Mouse (Mus musculus) adrenal gland, adult 2 months (tissue): ENCODE results near the gene Dpp8. TPM values are rescaled to one million over a fixed set of nuclear protein-coding genes. Genes with fewer than 3 reads are reported as not detected.
A peak's percentile ranks its signal among the peaks of the same experiment; 100 is the strongest.
"Not testable (repeated sequence)": the region's sequence is repeated elsewhere in the genome, so short reads cannot be mapped to it uniquely, and the experiment has no call there.

ENCODE experiments used
- DNase-seq: peaks from one replicate; pipeline ENCODE4 v3.0.0; 2021
- polyA plus RNA-seq: library from polyadenylated mRNA; depleted of rRNA; stranded (reverse); fragments of >200 nt; gene quantifications from 2 replicates; pipeline ENCODE4 v1.2.3, GENCODE M21; 2012
- total RNA-seq, 2 experiments: library from RNA; stranded (reverse); gene quantifications; 2 replicates each; pipeline ENCODE4 v1.2.3; 2021

Gene Dpp8
- total and polyA plus RNA-seq, 3 experiments, result 39.7 to 89.5 (median 85.8) TPM

DNA sequence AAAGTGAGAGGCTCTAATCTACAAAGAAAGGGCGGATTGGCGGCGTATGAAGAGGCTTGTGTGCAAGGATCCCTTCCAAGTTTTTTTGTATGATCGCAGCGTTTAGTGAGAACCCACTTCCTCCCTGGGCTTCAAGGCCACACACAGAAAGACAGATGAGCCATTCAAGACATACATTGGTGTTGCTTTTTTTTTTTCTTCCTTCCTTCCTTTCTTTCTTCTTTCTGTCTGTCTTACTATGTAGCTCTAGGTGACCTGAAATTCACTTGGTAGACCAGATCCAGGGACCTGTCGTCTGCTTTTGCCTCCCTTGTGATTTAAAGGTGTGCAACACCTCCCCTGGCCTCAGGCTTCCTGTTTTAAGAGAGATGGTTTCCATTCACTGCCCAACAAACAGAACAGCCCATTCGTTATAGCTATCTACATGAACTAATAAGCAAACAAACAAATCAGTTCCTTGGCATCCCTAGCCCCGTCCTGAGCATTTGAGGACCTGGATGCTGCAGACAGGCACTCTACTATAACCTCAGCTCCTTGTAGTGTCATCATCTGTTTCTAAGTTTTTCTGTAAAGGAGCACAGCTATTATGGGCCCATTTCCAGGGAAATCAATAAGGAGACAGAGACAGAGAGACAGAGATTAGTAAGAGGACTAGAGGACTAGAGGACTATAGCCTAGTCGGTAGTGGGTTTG lies 10.2 kb upstream of the Dpp8 start:
- no peak for DNase-seq

DNA sequence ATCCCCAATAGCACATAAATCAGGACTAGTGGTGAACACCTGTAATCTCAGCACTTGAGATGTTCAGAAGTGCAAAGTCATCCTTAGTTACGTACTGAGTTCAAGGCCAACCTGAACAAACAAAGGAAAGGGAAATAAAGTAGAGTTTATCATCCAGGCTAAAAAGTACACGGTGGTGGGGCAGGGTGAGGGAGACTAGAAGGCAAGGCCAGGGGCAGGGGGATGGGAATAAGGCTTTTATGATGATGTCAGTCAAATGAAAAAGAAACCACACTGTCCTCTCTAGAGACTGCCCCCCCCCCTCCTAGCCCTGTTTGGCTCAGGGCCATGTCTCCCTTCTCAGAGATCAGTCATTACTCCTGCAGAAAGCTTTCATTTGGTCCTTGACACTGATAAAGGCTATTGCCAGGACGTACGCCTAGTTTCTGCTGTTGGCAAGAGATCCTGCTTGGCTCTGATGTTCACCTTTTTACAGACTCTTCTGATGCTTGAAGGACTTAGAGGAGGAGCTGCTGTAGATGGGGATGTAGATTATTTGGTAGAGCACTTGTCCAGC lies 9.6 kb upstream of the Dpp8 start:
- DNase-seq, result peak; percentile 79

DNA sequence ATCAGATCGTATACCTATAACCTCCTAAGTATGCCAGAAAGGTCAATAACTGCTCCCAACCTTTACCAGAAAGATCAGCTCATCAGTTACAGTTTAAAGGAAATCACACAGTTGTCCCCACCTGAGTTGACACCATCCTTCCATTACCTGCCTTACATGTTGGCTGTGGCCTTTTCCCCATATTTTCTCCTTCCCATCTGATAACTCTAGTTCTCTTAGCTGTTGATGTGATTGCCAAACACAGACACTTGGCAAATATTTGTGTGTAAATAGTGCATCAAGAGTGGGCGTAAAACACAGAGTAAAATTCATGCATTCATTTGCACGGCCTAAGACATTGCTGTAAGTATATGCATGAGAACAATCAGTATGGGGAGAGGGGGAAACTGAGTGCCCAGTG lies 8.8 kb upstream of the Dpp8 start:
- DNase-seq, result no peak

DNA sequence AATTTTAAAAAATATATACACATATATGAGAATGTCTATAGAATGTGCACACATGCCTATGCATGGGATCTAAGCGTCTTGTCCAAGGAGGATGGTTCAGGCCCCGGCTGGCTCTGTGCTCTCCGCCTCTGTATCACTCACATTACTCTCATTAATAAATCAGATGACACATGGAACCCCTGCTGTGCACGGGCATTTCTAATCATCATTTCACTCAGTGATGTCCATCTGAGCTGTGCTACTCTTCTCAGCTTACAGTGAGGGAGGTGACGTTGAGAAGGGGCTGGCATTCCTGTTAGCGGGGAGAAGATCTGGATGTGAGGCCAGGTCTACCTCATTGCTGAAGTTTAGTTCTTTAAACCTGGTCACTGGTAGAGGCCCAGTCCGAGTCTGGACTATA lies 5.0 kb upstream of the Dpp8 start:
- DNase-seq, result no peak

DNA sequence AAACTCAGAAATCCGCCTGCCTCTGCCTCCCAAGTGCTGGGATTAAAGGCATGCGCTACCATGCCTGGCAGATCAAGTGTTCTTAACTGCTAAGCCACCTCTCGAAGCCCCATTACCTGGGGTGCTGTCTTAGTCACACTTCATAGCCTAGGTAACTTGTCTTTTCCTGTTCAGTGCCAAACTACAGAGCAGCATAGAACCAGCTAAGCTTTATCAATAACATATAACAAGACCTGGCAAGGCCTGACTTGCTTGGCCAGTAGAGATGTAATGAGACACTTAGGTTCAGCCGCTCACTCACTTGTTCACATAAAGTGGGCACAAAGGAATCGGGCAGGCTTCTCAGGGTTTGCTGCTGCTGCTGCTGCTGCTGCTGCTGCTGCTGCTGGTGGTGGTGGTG lies 3.9 kb upstream of the Dpp8 start:
- no peak for DNase-seq

DNA sequence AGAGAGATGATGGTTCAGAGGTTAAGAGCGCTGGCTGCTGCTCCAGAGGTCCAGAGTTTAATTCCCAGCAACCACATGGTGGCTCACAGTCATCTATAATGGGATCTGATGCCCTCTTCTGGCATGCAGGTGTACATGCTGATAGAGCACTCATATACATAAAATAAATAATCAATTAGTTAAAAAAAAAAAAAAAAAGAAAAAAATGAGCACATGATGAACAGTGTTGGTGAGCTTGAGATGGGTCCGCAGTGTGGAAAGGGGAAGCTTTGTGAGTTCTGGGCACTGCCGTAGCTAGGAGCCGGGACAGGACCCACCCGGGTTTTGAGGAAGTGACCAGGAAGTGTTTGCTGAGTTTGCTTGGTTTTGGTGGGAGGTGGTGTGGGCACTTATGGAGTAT lies 859 bp upstream of the Dpp8 start:
- not testable (repeated sequence) for DNase-seq

DNA sequence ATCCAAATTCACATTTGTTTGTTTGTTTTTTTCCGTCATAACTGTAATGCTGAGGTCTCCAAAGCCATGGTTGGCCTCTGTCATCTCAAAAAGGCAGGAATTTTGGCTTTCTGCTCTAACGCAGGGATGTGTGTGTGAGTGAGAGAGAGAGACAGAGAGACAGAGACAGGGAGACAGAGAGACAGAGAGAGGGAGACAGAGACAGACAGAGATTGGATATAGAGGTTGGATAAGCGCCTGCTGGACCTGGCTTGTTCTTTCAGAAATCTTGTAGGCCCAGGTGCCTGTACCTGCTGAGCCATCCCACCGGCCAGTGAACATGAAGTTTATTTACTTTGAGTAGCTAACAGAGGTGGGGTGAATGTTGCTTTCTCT lies 333 bp upstream of the Dpp8 start:
- no peak for DNase-seq

DNA sequence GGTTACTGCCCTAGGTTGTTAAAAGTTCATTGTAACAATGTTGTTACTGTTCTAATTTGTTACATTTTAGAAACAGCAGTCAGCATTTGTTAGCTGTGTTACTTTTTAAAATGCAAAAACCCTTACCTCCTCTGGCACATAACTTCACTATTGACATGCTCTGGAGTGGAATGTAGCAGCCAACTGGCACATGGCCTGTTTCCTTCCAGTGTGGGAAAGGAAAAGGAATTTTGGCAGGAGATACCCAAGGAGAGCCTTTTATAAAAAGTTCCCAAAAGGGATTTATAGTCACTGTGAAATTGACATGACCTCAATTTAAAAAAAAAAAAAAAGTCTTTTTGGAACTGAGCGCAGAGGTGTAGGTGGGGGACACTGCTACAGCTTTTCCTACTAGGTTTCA lies 4.2 kb downstream of the Dpp8 start:
- DNase-seq, result peak; percentile 62

DNA sequence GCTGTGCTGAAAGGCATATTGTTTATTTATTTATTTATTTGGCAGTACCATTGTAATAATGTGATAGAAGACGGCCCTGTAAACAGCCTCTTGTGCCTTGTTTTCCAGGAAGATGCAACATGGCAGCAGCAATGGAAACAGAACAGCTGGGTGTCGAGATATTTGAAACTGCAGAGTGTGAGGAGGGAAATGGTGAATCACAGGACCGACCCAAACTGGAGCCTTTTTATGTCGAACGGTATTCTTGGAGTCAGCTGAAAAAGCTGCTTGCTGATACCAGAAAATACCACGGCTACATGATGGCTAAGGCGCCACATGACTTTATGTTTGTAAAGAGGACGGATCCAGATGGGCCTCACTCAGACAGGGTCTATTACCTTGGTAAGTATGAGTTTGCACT lies 4.6 kb downstream of the Dpp8 start:
- no peak for DNase-seq

DNA sequence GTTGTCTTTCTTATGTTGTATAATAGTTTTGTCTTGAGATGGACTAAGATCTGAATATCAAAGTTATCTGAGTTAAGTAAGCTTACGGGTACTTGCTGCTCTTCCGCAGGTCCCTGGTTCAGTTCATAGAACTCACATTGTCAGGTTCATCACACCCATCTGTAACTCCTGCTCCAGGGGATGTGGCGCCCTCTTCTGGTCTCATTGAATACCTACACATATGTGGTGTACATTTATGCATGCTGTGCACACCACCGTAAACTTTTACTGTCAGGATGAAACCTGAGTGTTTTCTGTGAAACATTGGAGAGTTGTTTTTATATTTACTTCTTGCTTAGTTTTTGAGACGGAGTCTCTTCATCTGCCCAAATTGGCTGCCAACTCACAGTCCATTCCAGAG lies 9.2 kb downstream of the Dpp8 start:
- no peak for DNase-seq

DNA sequence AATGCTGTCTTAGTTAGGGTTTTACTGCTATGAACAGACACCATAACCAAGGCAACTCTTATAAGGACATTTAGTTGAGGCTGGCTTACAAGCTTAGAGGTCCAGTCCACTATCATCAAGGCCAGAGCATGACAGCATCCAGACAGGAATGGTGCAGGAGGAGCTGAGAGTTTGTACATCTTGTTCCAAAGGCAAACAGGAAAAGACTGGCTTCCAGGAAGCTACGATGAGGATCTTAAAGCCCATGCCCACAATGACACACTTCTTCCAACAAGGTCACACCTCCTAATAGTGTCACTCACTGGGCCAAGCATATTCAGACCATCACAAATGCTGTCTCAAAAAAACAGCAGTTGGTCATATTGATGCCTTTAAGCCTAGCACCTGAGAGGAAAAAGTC lies 14.8 kb downstream of the Dpp8 start:
- DNase-seq, result no peak

DNA sequence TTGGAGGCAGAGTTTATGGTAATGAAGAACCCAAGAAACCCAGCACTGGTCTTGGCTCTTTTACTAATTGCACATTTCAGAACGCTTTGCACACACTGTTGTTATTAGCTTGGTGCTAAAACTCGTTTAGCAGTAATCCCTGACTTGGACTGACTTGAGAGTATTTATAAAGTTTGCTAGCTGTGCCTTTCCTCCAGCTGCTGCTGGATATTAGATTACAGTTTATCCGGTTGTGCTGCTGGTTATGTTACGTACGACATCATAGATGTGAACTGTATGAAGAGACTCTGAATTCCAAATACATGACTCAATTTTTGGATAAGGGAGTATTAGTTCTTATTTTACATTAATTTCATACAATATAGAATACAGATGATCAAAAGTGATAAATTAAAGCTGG lies 17.2 kb downstream of the Dpp8 start:
- no peak for DNase-seq

DNA sequence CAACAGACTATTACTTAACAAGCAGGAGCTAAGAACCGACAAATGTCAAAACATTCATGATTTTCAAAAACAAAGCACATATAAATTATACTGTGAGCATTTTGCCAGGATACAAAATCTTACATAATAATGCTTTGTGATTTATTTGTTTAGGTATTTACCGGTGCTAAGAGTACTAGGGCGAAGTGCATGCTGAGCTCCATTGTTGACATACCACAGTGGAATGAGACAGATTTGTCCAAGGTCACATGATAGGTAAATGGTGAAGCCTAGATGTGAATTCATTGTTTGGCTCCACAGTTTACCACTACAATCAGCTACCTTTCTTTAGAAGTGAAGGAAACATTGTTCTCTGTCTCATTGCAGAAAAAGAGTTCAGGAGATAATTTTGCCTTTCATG lies 18.8 kb downstream of the Dpp8 start:
- DNase-seq, result no peak

DNA sequence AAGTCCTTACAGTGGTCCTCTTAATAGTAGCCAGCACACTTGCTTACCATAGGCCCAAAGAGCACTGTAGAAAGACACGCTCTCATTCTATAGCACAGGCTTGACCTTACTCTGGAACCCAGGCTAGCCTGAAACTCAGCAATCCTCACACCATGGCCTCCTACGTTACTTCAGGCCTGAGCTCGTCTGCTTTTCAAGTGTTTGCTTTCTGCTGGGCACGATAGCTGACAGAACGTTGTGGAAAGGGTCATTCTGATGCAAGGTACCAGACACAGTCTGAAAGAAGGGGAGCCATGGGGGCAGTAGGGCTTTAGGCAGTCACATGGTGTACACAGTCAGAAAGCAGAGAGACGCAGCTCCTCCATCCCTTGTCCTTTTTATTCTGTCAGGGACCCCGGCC lies 32.0 kb downstream of the Dpp8 start:
- no peak for DNase-seq

DNA sequence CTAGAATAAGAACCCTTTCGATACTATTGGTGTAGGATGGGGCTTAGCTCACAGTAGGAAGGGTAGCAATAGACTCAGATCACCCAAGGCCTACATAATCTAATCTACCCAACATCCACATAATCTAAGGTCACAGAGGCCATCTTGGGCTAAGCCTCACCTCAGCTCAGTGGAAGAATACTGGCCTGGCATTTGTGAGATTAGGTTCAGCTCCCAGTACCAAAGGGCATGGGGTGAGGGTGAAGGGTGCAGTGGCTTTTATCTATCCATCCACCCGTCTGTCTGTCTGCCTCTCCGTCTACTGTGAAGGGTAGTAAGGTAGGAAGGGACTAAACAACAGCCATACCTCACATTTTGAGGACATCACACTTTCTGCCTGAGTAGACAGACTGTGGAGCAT lies 38.4 kb downstream of the Dpp8 start:
- DNase-seq, result no peak

DNA sequence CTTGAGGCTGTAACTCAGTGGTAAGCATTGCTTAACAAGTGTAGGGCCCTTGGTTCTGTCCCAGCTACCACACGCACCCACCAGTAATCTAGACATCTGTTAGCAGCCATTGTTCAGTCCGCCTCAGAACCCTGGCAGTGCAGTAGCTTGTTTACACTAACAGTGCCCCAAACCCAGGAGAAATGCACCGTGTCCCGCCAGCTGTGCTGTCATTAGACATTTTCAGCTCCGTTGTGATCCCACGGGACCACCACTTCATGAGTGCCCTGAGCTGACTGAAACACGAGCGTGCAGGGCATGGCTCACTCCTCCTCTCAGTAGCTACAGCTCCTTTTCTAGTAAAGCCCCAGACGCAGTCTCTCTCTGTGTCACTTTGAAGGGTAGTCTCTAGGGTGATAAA lies 41.3 kb downstream of the Dpp8 start:
- DNase-seq, result no peak

DNA sequence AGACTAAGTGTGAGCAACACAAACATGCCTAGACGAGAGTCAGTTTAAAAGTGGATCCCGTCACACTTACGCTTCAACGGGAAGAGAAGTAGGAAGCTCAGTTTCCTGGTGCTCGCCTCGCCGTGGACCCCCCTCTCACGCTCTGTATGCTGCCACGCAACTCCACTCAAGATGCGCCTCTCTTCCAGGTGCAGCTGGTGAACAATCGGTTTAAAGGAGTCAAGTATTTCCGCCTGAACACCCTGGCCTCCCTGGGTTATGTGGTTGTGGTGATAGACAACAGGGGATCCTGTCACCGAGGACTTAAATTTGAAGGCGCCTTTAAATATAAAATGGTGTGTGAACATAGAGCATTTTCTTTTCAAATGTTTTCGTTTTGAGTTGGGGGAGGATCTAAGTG lies 42.0 kb downstream of the Dpp8 start:
- DNase-seq, result no peak

DNA sequence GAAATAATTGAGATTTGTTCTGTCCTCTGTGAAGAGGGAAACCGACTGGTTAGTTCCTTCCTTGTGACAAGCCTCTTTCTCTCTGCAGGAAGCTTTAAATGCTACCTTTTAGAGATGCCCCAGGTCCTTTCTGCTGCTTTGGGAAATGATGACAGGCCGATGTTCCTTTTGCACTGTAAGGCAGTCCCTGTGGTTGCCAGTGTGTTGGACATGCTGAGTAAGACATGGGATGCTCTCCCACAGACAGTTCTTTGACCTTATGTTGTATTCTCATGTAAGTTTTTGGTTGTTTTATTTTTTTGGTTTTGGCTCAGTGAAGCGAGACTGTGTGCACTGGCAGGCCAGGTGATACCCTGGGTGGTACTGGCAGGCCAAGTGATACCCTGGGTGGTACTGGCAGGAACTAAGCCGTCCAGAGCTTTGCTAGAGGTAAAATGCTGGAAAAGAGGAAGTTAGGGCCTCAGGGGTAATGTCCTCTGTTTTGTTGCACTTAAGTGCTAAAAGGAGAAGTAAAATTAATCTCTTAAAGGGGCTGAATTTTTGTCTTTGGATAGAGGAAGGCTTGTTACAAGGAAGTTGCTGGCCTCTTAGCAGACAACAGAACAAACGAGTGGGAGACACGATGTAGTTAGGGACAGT lies 42.8 kb downstream of the Dpp8 start:
- no peak for DNase-seq

DNA sequence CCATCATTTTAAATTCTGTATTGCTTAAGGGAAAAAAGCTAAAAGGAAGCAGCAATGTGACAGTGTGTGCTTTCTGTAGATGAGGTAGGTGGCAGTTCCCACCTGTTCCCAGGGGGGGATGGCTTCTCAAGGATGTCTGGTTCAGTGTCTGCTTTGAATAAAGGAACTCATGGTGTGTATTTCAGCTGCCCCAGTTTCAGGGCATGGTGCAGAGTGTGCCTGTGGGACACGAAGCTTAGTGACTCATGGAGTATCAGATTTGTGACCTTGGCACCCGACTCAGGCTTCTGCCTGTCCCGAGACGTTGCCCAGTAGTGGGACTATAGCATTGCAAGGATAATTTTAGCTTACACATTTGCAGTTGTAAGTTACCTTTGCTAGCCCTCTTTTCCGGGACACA lies 45.3 kb downstream of the Dpp8 start:
- DNase-seq, result peak; percentile 85

DNA sequence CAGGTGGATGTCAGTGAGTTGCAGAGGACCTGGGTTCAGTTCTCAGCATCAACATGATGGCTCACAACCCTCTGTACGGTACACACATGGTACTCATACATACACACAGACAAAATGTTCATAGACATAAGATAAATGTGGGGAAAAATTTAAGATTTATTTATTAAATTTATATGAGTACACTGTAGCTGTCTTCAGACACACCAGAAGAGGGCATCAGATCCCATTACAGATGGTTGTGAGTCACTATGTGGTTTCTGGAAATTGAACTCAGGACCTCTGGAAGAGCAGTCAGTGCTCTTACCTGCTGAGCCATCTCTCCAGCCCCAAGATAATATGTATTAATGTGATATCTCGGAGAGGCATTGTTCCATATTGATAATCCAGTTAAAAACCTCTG lies 47.9 kb downstream of the Dpp8 start:
- DNase-seq, result not testable (repeated sequence)

DNA sequence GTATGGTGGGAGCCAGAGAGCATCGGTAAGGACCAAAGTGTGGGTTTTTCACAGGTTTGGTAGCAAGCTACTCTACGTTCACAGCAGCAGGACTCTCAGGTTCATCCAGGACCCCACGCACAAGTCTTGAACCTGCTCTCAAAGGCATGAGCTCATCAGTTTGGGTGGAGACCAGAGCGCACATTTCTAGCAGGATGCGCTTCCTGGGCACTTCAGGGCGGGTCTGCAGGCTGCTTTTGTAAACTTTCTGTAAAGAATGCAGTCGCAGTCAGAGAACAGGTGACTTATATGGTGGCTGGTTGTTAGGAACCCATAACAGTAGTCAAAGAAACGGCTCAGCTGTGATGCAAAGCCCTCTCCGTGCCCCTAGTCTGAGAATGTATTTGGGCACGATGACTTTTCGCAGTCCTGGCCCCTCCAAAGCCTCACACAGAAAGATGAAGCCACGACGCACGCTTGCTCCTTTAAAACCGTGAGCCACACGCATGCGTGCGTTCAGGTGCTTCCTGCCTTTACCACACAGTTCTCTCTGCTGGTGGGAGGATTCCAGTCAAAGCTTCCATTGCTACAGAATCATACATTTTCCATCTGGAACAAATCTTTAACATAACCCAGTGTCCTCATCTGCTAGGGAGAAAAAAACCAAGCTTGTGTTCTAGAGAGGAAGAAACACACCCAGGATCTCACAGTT lies 51.0 kb downstream of the Dpp8 start:
- DNase-seq, result no peak

DNA sequence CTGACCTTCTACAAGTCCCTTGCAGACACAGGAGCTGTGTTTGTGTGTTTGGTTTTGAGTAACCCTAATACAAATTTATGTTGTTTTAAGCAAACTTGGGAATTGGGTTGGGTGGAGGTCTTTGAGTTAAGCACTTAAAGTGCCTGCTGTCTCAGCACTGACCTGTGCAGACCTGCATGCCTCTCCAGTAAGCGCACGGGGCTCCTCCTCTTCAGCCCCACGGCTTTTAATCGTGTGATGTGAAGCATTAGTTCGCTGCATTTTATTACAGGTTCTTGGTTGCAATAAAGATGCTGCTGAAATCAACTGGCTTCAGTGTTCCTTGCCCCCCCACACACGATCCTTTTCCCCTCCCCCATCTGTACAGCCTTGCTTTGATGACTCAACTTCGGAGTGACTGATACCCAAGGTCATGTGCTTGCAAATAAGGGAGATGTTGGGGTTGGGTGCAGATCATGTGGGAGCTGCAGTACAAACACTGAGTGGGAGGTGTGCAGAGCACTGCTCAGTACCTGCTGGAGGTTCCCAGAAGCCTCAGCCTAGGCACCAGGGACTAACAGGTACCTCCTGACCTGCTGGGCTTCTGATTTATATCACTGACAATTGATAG lies 52.1 kb downstream of the Dpp8 start:
- DNase-seq, result peak; percentile 79

DNA sequence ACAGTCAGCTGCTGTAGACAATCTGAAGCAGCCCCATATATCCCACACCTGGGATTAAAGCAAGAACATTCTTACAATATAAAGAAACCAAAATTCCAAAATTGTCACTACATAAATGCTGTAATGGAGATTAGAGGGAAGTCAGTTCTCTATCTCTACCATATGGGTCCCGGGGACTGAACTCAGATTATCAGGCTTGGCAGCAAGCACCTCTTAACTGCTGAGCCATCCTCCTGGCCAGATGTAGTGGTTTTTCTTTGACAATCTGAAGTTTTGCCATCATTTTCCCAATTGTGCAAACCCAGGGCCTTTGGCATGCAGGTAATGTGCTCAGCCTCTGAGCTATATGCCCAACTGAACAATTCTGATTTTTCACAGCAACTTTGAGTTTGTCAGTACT lies 53.1 kb downstream of the Dpp8 start:
- DNase-seq, result no peak
